Mouse (Mus musculus): ENCODE measurements around the gene Ksr1. TPM values are rescaled to one million over a fixed set of nuclear protein-coding genes. Genes with fewer than 3 reads are reported as not detected.
A peak's percentile ranks its signal among the peaks of the same experiment; 100 is the strongest.

Gene Ksr1
- polyA plus RNA-seq, 1 experiment from 2014 or later = 3.9 TPM

DNA sequence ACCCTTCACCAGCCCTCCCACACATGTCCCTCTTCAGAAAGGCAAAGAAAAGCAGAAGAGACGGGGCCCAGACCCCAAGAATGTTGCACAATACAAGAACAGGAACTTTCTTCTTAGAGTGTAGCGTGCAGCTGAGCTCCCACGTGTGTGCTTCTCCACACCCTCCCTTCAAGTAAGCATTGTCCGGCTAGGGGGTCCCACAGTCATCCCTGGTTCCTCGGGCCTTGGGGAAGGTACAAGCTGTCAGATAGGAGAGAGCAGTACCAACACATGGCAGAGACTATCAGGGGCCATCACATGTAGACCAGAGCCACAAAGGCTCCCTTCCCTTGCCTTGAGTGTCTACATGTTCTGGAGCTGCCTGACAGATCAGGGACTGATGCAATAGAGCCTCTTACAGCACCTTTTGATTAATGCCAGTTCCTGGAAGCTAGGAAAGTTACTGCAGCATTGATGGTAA, 27.3 kb downstream of the Ksr1 start:
- peaks cover 19% of the 10 kb centered on the region for H3K4me1 ChIP-seq
- no peak for ATAC-seq (ENCODE audit: insufficient number of reproducible peaks, insufficient read depth, low FRiP score, low TSS enrichment)
- H3K27ac ChIP-seq = no peak overlapping the region
- no peak overlapping the region for H3K9ac ChIP-seq
- 67% methylated on average over 5 of the region's 5 CpGs for WGBS
- no peaks in the 10 kb centered on the region for H3K9me3 ChIP-seq
- H3K4me3 ChIP-seq = no peak overlapping the region
- no peaks in the 10 kb centered on the region for H3K36me3 ChIP-seq
- no peaks in the 10 kb centered on the region for H3K27me3 ChIP-seq
- no peak overlapping the region for H3K4me2 ChIP-seq (replicated peaks)

DNA sequence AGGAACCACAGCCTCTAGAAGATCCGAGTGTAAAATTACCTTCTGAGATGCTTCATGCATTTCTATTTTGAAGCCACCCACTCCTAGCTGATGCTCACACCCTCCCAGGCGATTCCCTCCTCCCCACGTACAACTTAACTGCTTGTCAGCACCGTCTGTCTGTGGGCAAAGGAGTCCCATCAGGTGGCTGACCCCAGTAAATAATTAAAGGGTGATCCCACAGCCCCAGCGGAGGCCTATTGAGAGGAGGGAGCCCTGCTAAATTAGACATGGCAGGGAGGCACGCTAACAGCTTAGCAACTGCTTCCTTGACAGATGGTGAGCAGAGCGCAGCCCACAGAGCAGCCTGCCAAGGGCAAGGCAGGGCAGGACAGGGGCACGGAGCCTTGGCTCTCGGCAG, 29.5 kb downstream of the Ksr1 start:
- Histone ChIP-seq H3K9ac (no peak overlapping the region), H3K4me1 (peaks cover 23% of the 10 kb centered on the region), H3K4me2 (replicated peaks) (no peak overlapping the region), H3K4me3 (no peak overlapping the region), H3K27me3 (no peaks in the 10 kb centered on the region), H3K36me3 (no peaks in the 10 kb centered on the region), H3K9me3 (no peaks in the 10 kb centered on the region), H3K27ac (no peak overlapping the region)
- no peak for ATAC-seq (ENCODE audit: insufficient number of reproducible peaks, insufficient read depth, low FRiP score, low TSS enrichment)
- 30% methylated on average over 9 of the region's 9 CpGs for WGBS

DNA sequence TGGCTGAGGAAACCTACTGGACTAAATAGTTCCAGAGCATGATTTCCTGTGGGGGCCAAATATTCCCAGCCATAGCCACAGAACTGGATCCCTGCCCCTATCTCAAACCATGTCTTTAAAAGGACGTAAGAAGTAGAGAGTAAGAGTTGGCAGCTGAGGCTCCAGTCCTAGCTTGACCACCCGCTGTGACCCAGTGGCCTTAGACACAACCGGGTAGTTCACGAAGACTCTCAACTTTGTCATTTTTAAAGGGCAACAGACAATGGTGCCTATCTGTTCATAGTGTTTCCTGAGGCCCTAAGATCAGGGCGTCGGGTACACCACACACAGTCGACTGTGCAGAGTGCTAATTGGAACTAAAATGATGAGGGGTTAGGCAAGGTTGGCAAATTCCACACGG, 30.5 kb downstream of the Ksr1 start:
- ATAC-seq (ENCODE audit: insufficient number of reproducible peaks, insufficient read depth, low FRiP score, low TSS enrichment) = no peak
- H3K9ac ChIP-seq = no peak overlapping the region
- H3K4me1 ChIP-seq = peaks cover 23% of the 10 kb centered on the region
- H3K9me3 ChIP-seq = no peaks in the 10 kb centered on the region
- no peak overlapping the region for H3K27ac ChIP-seq
- H3K36me3 ChIP-seq = no peaks in the 10 kb centered on the region
- H3K4me2 ChIP-seq (replicated peaks) = no peak overlapping the region
- H3K27me3 ChIP-seq = no peaks in the 10 kb centered on the region
- WGBS = 72% methylated on average over 8 of the region's 8 CpGs
- no peak overlapping the region for H3K4me3 ChIP-seq

DNA sequence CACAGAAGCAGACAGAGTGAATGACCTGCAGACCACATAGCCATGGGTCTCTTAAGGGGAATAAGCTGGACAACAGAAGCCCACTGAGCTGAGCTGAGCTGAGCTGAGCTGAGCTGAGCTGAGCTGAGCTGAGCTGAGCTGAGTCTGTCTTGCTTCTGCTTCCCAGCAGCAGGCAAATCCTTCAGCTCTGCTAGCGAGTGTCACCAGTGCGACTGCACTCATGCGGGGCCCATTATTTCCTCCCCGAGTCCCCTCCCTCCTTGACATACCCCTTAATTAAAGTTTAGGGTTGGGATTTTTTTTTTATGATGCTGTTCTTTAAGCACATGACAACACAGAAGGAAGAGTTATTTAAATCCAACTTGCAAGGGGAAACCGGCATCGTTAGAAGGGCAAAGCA, 32.1 kb downstream of the Ksr1 start:
- Histone ChIP-seq H3K4me3 (no peak overlapping the region), H3K27ac (no peak overlapping the region), H3K4me2 (replicated peaks) (no peak overlapping the region), H3K9ac (no peak overlapping the region), H3K36me3 (no peaks in the 10 kb centered on the region), H3K9me3 (no peaks in the 10 kb centered on the region), H3K4me1 (peaks cover 23% of the 10 kb centered on the region), H3K27me3 (no peaks in the 10 kb centered on the region)
- ATAC-seq (ENCODE audit: insufficient number of reproducible peaks, insufficient read depth, low FRiP score, low TSS enrichment) = no peak
- WGBS = 61% methylated on average over 6 of the region's 6 CpGs

DNA sequence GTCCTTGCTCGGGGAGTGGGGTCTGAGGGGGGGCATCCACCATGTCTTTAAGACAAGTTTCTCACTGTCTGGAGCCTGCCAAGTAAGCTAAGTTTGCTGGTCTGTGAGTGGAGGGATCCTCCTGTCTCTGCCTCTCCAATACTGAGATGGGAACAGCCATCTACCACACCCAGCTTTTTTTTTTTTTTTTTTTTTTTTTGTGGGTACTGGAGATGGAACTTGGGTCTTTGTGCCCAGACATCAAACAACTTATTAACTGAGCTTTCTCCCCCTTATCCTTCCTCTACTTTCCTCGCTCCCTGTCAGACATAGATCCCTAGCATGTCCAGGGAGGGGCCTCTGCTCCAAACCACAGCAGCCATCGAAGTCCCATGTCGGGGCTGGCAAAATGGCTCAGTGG, 32.8 kb downstream of the Ksr1 start:
- Histone ChIP-seq H3K4me3 (no peak overlapping the region), H3K4me2 (replicated peaks) (no peak overlapping the region), H3K27me3 (no peaks in the 10 kb centered on the region), H3K9me3 (no peaks in the 10 kb centered on the region), H3K4me1 (peaks cover 23% of the 10 kb centered on the region), H3K27ac (no peak overlapping the region), H3K9ac (no peak overlapping the region), H3K36me3 (no peaks in the 10 kb centered on the region)
- WGBS = 88% methylated on average over 4 of the region's 4 CpGs
- no peak for ATAC-seq (ENCODE audit: insufficient number of reproducible peaks, insufficient read depth, low FRiP score, low TSS enrichment)

DNA sequence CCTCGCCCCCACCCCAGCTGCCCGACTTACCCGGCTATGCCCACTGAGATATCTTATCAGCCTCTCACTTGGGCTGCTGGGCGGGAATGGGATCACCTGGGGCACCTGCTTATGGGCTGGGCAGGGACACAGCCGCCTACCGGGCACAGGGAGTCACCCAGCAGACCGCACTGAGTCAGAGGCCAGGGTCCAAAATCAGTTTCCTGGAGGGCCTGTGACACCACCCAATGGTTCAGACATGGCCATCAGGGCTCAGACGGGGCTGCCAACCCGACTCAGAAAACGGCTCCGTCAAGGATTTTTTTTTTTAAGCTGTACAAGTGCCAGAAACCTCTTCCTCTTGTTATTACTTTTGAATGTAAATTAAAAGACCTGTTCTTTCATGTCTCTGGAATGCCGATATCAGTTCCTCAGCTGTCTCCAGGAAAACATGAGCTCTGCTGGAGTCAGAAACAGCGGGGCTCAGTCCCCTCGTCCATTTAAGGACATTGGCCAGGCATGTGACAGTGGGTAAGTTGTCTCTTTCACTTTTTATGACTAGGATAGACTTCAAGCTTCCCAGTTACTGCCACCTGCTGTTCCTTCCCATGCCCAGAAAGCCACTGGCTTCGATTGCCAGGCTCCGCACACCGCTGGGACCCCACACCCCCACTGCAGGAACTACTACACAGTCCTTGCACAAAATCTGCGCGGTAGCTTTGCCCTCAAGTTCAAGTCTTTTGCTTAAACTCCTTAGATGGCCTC, 33.5 kb downstream of the Ksr1 start:
- Histone ChIP-seq H3K4me2 (replicated peaks) (no peak overlapping the region), H3K9ac (no peak overlapping the region), H3K4me1 (peaks cover 23% of the 10 kb centered on the region), H3K9me3 (no peaks in the 10 kb centered on the region), H3K27me3 (no peaks in the 10 kb centered on the region), H3K36me3 (no peaks in the 10 kb centered on the region), H3K4me3 (no peak overlapping the region), H3K27ac (no peak overlapping the region)
- WGBS = 82% methylated on average over 19 of the region's 19 CpGs
- ATAC-seq (ENCODE audit: insufficient number of reproducible peaks, insufficient read depth, low FRiP score, low TSS enrichment) = no peak

DNA sequence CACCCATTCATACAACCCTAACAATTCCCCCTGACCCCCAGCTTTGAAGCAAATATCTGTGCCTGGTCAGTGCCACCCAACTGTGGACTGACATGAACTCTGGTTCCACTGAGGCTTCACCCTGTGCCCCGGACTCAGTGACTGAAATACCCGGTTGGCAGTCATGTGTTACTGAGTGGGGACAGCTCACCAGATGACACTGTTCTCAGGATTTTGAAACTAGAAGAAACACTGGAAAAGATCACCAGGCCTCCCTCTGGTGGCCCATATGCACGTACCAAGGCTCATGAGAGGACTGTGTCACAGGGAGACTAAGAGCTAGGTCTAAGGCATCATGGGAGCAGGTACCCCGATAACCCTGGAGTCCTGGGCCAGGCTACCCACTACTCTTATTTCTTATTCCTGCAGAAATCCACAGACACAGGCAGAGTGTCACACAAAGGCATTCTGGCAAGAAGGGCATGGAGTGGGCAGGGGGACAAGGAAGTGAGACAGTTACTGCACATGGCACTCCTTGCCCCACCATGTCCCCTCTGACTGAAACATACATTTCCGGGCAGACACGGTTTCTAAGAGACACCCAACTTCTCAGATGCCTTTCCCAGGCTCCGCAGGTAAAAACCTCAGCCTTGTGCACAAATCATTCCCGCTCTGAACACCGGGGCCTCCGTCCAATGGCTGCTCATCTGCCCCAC, 34.2 kb downstream of the Ksr1 start:
- H3K36me3 ChIP-seq = no peaks in the 10 kb centered on the region
- peaks cover 23% of the 10 kb centered on the region for H3K4me1 ChIP-seq
- no peak overlapping the region for H3K4me2 ChIP-seq (replicated peaks)
- no peaks in the 10 kb centered on the region for H3K9me3 ChIP-seq
- no peak overlapping the region for H3K27ac ChIP-seq
- no peak overlapping the region for H3K9ac ChIP-seq
- H3K4me3 ChIP-seq = no peak overlapping the region
- H3K27me3 ChIP-seq = no peaks in the 10 kb centered on the region
- 89% methylated on average over 10 of the region's 10 CpGs for WGBS
- ATAC-seq (ENCODE audit: insufficient number of reproducible peaks, insufficient read depth, low FRiP score, low TSS enrichment) = no peak

DNA sequence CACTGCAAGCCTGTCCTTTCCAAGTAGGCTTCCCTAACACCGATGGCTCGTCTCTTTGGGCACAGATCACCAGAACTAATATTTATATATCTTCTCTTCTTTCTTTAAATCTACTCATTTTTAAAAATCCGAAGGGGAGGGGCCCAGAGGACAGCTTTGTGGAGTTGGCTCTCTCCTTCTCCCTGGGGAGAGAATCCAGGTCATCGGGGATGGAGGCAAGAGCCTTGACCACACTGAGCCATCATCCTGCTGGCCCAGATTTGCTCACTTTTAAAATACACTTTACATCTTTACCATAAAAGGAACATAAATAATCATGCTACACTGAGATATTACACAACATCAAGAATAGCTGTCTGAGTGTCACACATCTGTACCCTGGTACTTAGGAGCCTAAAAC, 35.8 kb downstream of the Ksr1 start:
- no peak for ATAC-seq (ENCODE audit: insufficient number of reproducible peaks, insufficient read depth, low FRiP score, low TSS enrichment)
- H3K9ac ChIP-seq = no peak overlapping the region
- H3K9me3 ChIP-seq = no peaks in the 10 kb centered on the region
- no peak overlapping the region for H3K4me3 ChIP-seq
- no peak overlapping the region for H3K27ac ChIP-seq
- no peak overlapping the region for H3K4me2 ChIP-seq (replicated peaks)
- WGBS = 73% methylated on average over 4 of the region's 4 CpGs
- no peaks in the 10 kb centered on the region for H3K36me3 ChIP-seq
- H3K4me1 ChIP-seq = peaks cover 15% of the 10 kb centered on the region; the same call in 1 of the 2 replicates
- no peaks in the 10 kb centered on the region for H3K27me3 ChIP-seq

DNA sequence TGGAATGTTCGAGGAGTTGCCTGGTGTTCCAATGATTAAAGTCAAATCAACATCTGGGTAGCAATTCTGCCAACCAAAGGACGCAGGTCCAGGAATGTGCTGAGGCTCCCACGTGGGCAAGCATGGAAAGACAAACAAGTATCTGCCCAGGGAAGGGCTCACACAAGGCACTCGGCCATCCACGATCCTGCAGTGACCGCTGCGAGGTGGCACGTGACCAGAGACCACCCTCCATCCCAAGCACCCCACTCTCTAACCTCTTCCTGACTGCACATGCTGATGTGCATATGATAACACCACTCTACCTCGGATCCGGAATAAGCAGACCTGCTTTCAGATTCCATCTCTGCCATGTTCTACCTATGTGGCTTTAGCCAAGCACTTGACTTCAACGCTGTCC, 38.3 kb downstream of the Ksr1 start:
- WGBS = 87% methylated on average over 11 of the region's 11 CpGs
- no peak for ATAC-seq (ENCODE audit: insufficient number of reproducible peaks, insufficient read depth, low FRiP score, low TSS enrichment)
- H3K27me3 ChIP-seq = no peaks in the 10 kb centered on the region

DNA sequence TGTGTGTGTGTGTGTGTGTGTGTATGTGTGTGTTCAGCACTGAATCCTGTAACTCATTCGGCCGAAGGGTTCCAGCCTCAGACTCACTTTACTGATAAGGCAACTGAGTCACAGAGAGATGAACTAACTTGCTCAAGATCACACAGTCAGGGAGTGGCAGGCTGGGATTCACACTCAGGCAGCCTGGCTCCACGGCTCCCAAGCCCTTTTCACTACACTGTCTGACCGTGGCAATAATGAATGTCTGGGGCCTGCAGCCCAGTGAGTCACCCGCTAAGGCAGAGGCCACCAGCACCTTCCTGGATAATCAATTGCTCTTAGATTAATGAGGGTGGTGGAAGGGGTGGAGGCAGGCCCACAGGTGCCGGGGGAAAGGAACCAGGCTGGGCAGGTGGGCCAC, 41.2 kb downstream of the Ksr1 start:
- Histone ChIP-seq H3K9ac (no peak overlapping the region), H3K4me3 (no peak overlapping the region), H3K27ac (no peak overlapping the region), H3K27me3 (no peaks in the 10 kb centered on the region), H3K4me2 (replicated peaks) (no peak overlapping the region), H3K4me1 (peaks cover 12% of the 10 kb centered on the region; the same call in 1 of the 2 replicates), H3K36me3 (no peaks in the 10 kb centered on the region), H3K9me3 (no peaks in the 10 kb centered on the region)
- ATAC-seq (ENCODE audit: insufficient number of reproducible peaks, insufficient read depth, low FRiP score, low TSS enrichment) = no peak
- 86% methylated on average over 6 of the region's 6 CpGs for WGBS

More for the DNA sequence above, 38.3 kb downstream of the Ksr1 start:
- Histone ChIP-seq H3K4me2 (replicated peaks) (no peak overlapping the region), H3K4me3 (no peak overlapping the region), H3K9ac (no peak overlapping the region), H3K27ac (no peak overlapping the region), H3K4me1 (peaks cover 16% of the 10 kb centered on the region; the same call in 1 of the 2 replicates), H3K36me3 (no peaks in the 10 kb centered on the region), H3K9me3 (no peaks in the 10 kb centered on the region)

DNA sequence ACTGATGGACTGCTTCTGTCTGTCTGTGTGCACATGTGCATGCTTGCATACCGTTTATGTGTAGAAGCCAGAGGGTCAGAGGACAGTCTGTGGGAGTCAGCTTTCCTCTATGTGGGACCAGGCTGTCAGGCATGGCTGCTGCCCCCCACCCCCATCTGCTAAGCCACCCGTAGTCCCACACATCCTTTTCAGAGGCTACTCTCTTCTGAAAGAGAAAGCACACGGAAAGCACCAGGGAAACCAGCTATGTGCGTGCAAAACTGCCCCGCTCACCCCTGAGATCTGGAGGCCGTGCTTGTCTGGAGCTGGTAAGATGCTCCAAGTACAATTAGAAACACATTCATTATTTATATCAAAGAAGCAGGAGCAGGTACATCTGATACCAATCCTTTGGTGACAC, 41.7 kb downstream of the Ksr1 start:
- Histone ChIP-seq H3K4me3 (no peak overlapping the region), H3K9me3 (no peaks in the 10 kb centered on the region), H3K27ac (0 out of 2 replicates have a peak overlapping the region, but pooled peaks have one; percentile 2), H3K27me3 (no peaks in the 10 kb centered on the region), H3K4me1 (peaks cover 13% of the 10 kb centered on the region), H3K4me2 (replicated peaks) (no peak overlapping the region), H3K36me3 (no peaks in the 10 kb centered on the region), H3K9ac (no peak overlapping the region)
- 59% methylated on average over 6 of the region's 6 CpGs for WGBS
- ATAC-seq (ENCODE audit: insufficient number of reproducible peaks, insufficient read depth, low FRiP score, low TSS enrichment) = no peak

DNA sequence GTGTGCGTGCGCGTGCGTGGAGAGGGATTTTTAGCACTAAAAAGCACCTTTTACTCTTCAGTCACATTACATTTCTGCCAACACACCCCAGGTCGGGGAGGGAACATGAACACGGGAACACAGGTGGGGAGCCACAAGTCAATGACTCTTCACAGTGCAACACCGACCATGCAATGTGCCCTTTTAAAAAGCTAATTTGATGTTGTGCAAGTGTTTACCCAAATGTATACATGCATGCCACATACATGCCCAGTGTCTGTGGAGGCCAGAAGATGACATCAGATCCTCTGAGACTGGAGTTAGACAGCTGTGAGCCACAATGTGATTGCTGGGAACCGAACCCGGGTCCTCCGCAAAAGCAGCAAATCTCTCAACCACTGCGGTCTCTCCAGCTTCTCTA, 42.1 kb downstream of the Ksr1 start:
- Histone ChIP-seq H3K4me3 (no peak overlapping the region), H3K9me3 (no peaks in the 10 kb centered on the region), H3K4me1 (peaks cover 17% of the 10 kb centered on the region), H3K27me3 (no peaks in the 10 kb centered on the region), H3K9ac (no peak overlapping the region), H3K27ac (0 out of 2 replicates have a peak overlapping the region, but pooled peaks have one; percentile 2), H3K36me3 (no peaks in the 10 kb centered on the region), H3K4me2 (replicated peaks) (no peak overlapping the region)
- WGBS = 87% methylated on average over 11 of the region's 11 CpGs
- ATAC-seq (ENCODE audit: insufficient number of reproducible peaks, insufficient read depth, low FRiP score, low TSS enrichment) = no peak
